Mouse (Mus musculus) G1E (cell line): ENCODE measurements around the gene Ptprn.

Experiments used
- CTCF ChIP-seq: IDR thresholded peaks from 2 replicates; pipeline ENCODE4 v1.5.1; 2012; ENCODE audit warnings: low read depth, low read length, inconsistent platforms, mixed read lengths
- GATA1 ChIP-seq: IDR thresholded peaks from 2 replicates; pipeline ENCODE4 v1.6.1; 2012; ENCODE audit warnings: borderline replicate concordance, low read length, inconsistent platforms, mixed read lengths
- GATA2 ChIP-seq: IDR thresholded peaks from 2 replicates; pipeline ENCODE4 v1.6.1; 2012; ENCODE audit warnings: low read depth, low read length, inconsistent platforms, borderline replicate concordance

GRCm38 (mm10) chr1:75211141-75211708 lies 53.1 kb downstream of the Ptprn start:
- TF ChIP-seq GATA2 (no peak), CTCF (no peak), GATA1 (no peak)
